Mouse (Mus musculus): Measurements from ENCODE around the gene Nt5c1b.

Nt5c1b gene

DNA sequence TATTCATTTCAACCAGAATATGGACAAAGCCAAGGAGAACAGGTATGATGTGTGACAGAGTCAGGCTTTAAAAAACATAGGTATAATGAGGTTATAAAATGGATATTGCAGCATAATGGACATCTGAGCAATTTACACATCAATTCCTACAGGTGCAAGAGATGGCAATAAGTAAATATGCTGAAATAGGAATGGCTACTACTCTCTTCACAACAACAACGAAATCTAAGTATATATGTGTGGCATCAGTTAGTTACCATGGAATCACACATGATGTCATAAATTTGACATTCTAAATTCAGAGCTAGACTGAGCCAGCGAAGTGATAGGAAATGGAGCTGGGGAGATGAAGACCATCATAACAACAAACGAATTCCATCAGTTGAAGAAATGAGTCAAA lies at the start of gene Nt5c1b:
Nt5c1b (plus strand) TSS at position 301 of the 400 bp plus-strand sequence.
- no peak for DNase-seq (ENCODE audit: low read depth, low spot score)

- DNase-seq (ENCODE audit: low read depth, low spot score): no peak
Observed at GRCm38 (mm10) chr12:10327651-10328050, 42.1 kb upstream of the Nt5c1b start.

GRCm38 (mm10) chr12:10329460-10329859 lies 40.3 kb upstream of the Nt5c1b start:
- DNase-seq (ENCODE audit: low read depth, low spot score): no peak

- no peak for DNase-seq (ENCODE audit: low read depth, low spot score)
Observed at GRCm38 (mm10) chr12:10340604-10341003, 29.2 kb upstream of the Nt5c1b start.

- no peak for DNase-seq (ENCODE audit: low read depth, low spot score)
Observed at GRCm38 (mm10) chr12:10350706-10351105, 19.1 kb upstream of the Nt5c1b start.

DNA sequence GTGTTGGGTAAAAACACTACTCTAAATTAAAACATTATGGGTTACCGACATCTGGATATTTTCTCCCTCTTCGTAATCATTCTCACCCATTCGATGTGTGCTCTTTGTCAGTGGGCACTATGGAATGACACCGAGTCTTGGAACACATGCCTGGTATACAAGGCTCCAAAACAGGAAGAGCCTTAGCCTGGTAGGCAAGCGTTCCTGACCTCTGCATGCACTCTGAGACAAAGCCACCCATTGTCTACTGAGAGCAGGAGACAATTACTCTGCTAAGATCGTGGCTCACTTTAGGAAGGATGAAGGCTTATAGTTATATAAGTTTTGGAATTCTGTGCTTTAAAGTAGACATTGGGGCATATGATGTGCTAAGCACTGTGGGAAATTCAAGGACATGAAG lies 12.0 kb upstream of the Nt5c1b start:
- no peak for DNase-seq (ENCODE audit: low read depth, low spot score)

DNA sequence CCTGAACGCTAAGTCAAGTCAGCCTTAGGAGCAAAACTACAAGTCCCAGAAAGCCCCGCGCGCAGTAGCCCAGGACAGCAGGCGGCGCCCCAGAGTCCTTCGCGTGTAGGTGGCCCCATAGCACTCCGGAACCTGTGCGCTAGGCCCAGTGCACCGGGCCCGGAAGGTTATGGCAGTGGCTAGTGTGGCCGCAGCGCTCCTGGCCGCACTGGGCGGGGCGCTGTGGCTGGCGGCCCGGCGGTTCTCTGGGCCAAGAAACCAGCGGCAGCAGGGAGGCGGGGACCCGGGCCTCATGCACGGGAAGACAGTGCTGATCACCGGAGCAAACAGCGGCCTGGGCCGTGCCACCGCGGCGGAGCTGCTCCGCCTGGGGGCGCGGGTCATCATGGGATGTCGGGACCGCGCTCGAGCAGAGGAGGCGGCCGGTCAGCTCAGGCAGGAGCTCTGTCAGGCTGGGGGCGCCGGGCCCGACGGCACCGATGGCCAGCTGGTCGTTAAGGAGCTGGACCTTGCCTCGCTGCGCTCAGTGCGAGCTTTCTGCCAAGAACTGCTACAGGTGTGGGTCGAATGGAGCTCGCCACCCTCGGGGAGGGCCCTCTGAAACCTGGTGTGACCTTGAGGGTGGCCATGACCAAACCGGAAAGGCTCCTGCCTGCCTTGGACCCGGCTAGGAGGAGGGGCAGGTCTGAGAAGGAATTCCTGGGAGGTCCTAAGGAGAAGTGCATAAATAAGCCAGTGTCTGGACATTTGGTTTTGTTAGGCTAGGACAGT lies 21.1 kb downstream of the Nt5c1b start, which contains the start of gene Rdh14:
Rdh14 (plus strand) TSS at position 102 of the 771 bp plus-strand sequence.
- DNase-seq (ENCODE audit: low read depth, low spot score): peak; percentile 88

- no peak for DNase-seq (ENCODE audit: low read depth, low spot score)
Observed at GRCm38 (mm10) chr12:10400788-10401187, 31.0 kb downstream of the Nt5c1b start.

GRCm38 (mm10) chr12:10402421-10403115 lies 32.8 kb downstream of the Nt5c1b start:
- no peak for DNase-seq (ENCODE audit: low read depth, low spot score)

DNA sequence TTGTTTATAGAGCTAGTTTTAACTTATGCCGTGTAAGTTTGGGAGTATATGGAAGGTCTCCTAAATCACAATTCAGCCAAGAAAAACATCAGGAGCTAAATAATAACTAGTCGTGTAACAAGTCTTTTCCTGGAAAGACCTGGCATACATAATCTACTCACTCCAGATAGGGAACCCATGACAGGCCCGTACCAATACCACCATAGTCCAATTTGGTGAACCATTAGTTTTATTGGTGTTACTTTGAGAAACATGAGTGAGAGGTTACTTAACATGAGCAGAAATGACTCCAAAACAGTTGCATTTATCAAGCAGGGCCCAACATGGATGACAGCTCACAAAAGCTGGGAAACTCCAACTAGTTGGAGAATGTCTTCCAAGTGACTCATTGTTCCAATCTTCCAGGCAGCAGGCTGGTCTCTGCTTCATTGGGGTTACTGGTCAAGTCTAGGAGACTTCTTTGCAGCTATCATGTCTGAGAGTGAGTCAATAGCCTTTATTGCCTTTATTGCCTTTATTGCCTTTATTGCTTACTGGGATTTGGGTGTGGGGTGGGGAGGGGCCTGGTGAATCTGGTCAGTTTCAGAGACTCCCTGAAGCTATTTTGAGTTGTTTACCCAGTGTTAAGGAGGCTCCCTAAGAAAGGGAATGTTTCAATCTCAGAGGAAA lies 40.9 kb downstream of the Nt5c1b start:
- DNase-seq (ENCODE audit: low read depth, low spot score): no peak

GRCm38 (mm10) chr12:10411453-10411852 lies 41.7 kb downstream of the Nt5c1b start:
- no peak for DNase-seq (ENCODE audit: low read depth, low spot score)

DNA sequence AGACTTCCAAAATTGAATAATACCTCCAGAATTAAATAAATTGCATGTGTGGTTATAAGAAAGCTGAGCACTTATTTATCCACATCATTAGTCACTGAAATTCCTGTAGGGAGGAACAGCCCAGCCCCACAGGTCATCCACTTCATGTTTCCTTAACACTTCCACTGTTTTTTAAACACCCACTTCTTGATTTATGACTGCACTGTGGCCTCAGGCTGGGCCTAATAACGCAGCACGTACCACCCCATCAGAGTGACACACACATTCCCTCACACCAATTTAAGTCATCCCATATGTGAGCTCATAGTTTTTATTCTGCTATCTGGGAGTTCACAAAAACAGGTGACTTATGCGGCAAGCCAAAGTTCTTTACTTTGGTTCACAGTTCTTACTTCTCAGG lies 52.6 kb downstream of the Nt5c1b start:
- DNase-seq (ENCODE audit: low read depth, low spot score): no peak

- DNase-seq (ENCODE audit: low read depth, low spot score): no peak
Observed at GRCm38 (mm10) chr12:10425982-10426863, 56.5 kb downstream of the Nt5c1b start.

DNA sequence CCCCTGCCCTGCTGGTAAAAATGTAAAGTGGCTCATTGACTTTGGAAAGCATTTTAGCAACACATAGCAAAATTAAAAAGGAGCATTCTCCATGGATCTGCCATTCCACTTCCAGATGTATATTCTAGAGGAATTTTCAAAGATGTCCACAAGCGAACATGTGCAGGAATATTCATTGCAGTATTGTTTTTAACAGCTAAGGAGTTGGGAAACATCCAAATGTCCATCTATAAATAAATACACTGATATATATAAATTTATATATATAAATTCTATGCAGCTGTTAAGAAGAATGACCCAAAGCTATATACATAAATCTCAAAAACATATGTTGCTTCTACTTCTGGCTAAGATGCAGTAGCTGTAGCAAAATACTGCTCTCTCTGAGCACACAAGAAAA lies 61.2 kb downstream of the Nt5c1b start:
- DNase-seq (ENCODE audit: low read depth, low spot score): no peak

DNA sequence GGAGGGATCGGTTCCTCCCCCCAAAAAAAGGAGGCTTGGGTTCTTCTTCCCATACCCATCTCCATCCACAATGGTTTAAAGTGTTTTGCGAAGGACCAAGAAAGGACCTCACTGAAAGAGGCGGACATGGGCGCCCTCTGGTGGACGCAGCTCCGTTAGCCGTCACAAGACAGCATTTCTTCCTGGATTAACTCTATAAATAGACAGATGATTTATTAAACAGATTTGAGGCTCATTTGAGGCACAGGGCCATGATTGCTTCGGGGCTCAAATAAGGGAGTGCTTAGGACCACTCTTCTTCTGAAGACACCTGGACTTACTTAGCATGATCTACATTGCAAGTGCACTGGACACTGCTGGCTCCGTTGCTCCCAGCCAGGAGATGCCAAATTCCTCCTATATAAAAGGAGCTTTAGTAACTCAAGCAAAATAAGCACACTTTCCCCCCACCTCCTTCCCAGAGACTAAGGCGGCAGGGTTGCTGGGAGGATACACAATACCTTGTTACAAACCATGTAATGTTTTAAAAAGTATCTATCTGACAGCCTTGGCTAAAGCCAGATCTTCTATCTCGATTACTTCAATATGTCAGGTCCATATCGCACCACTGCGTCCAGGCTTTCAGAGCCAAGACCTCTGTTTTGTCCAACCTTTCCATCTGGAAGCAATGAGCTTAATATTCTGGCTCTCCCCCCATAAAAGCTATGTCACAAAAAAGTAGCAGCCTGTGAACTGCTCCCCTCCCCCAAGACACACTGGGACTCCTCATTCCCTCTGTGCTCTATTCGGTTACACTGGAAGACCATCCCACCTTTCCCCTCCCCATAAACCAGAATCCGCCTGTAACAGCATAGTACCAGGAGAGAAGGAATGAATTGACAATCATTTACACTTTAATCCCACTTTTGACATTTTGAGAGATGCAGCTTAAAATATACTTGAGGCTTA lies 68.6 kb downstream of the Nt5c1b start:
- peak; percentile 74 for DNase-seq (ENCODE audit: low read depth, low spot score)
